Mouse (Mus musculus) intestine, embryonic 14.5 days (tissue): ENCODE data around the gene Gm10135. TPM values are rescaled to one million over a fixed set of nuclear protein-coding genes. Genes with fewer than 3 reads are reported as not detected.
"Not testable (repeated sequence)": the region's sequence is repeated elsewhere in the genome, so short reads cannot be mapped to it uniquely, and the experiment has no call there.

Experiments
- ATAC-seq: fragments of 200-750 bp; cut with Nextera tagmentation; replicated peaks from 2 replicates; pipeline ENCODE4 v1.8.0; 2017; ENCODE audit warnings: low read depth, moderate number of reproducible peaks, moderate TSS enrichment, moderate library complexity; ENCODE audit not compliant: low FRiP score, low TSS enrichment
- DNase-seq: peaks from one replicate; pipeline ENCODE4 v3.0.0-alpha.2; 2018; ENCODE audit warnings: low spot score
- H3K27ac ChIP-seq: fragments of 300-500 bp; sonication (generic); 2 replicates; pipeline ENCODE4 v1.5.1; 2014; ENCODE audit warnings: low read depth, mild to moderate bottlenecking, control low read depth
- H3K27me3 ChIP-seq: fragments of 300-500 bp; sonication (generic); replicated peaks from 2 replicates; pipeline ENCODE4 v1.6.1; 2014; ENCODE audit warnings: low read length, control low read depth; ENCODE audit not compliant: control insufficient read depth, insufficient read depth
- H3K36me3 ChIP-seq: fragments of 300-500 bp; sonication (generic); 2 replicates; pipeline ENCODE4 v1.6.1; 2014; ENCODE audit warnings: low read length, control low read depth; ENCODE audit not compliant: control insufficient read depth, insufficient read depth
- H3K4me1 ChIP-seq: fragments of 300-500 bp; sonication (generic); replicated peaks from 2 replicates; pipeline ENCODE4 v1.6.1; 2014; ENCODE audit warnings: low read length, control low read depth, mixed read lengths; ENCODE audit not compliant: control insufficient read depth, insufficient read depth
- H3K4me2 ChIP-seq: fragments of 300-500 bp; sonication (generic); 2 replicates; pipeline ENCODE4 v1.6.1; 2014; ENCODE audit warnings: low read length
- H3K4me3 ChIP-seq: fragments of 300-500 bp; sonication (generic); 2 replicates; pipeline ENCODE4 v1.5.1; 2014; ENCODE audit warnings: low read depth, low read length, control low read depth, mixed read lengths
- H3K9ac ChIP-seq: fragments of 300-500 bp; sonication (generic); 2 replicates; pipeline ENCODE4 v1.6.1; 2014; ENCODE audit warnings: mild to moderate bottlenecking, low read length
- H3K9me3 ChIP-seq: fragments of 300-500 bp; sonication (generic); 2 replicates; pipeline ENCODE4 v1.6.1; 2016; ENCODE audit warnings: low read length, control low read depth; ENCODE audit not compliant: control insufficient read depth
- WGBS: fragments of 180-500 bp; shearing (Covaris S2); extraction: QIAGEN DNeasy Blood & Tissue Kit; methylation state at CpG from one replicate; pipeline ENCODE4 v1.1.7; 2014; 5-methylcytosine and 5-hydroxymethylcytosine counted together
- polyA plus RNA-seq: library from polyadenylated mRNA; unstranded; fragments of >200 nt; fragmentation: Nextera tagmentation; extraction: Ambion mirVana; gene quantifications from 2 replicates; pipeline ENCODE4 v1.2.1, GENCODE M21; 2014

The Gm10135 gene
- polyA plus RNA-seq, 1 experiment from 2014 or later, result not detected

DNA sequence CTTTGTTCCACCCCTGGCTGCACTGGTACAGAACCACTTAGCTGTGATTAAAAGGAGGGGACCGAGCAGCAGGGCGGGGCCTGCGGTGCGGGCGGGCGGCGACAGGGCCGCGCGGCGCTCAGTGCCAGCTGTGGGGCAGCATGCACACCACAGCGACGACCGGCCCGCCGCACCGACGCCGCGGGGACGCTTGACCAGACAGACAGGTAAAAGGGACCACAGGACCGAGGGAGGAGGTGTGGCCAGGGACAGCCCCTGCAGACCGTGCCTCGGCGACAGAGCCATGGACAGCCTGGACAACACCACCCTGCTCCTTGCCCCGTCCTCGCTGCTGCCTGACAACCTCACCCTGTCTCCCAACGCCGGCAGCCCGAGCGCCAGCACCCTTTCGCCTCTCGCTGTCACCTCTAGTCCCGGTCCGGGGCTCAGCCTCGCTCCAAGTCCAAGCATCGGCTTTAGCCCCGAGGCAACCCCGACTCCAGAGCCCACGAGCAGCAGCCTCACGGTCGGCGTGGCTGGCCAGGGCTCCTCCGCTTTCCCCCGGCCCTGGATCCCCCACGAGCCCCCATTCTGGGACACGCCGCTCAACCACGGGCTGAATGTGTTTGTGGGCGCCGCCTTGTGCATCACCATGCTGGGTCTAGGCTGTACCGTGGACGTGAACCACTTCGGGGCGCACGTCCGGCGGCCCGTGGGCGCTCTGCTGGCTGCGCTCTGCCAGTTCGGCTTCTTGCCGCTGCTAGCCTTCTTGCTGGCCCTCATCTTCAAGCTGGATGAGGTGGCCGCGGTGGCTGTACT, 32.5 kb upstream of the Gm10135 start, which contains the start of gene Slc10a4:
Gene Slc10a4, plus strand, starts transcription at position 100 of the 798 bp plus-strand sequence.
- Histone ChIP-seq H3K4me2 (peak within 1 kb of the TSS; percentile 68), H3K9me3 (no peaks in the 10 kb centered on the region), H3K4me3 (peak within 1 kb of the TSS; percentile 36), H3K9ac (0 out of 2 replicates have a peak within 1 kb of the TSS, but pooled peaks have one; percentile 10), H3K4me1 (no peaks in the 10 kb centered on the region), H3K36me3 (no peaks in the 10 kb centered on the region), H3K27me3 (peaks cover 29% of the 10 kb centered on the region), H3K27ac (no peak within 1 kb of the TSS)
- ATAC-seq, result peak; percentile 47; the same call in 1 of the 2 replicates
- 8% methylated on average over 64 of the region's 65 CpGs for WGBS
- peak; percentile 72 for DNase-seq

DNA sequence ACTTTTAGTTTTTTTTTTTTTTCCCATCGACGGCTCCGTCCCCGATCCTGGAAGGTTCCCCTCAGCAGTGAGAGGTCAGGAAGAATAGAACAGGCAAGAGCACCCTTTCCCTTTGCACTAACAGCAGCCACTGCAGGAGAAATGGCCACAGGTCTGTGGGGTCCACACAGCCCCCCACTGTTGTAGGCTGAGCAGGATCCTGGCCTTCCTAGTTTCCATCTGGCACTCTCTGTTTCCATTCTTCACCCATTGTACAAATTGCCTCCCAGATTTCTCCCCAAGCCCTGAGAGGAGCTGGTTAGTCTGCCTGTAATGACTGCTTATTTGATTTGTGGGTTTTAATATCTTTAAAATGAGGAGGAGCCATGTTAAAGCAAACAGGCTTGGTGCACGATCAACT, 29.5 kb upstream of the Gm10135 start:
- no peak for DNase-seq
- ATAC-seq, result no peak
- Histone ChIP-seq H3K4me2 (no peak overlapping the region), H3K9ac (no peak overlapping the region), H3K36me3 (no peaks in the 10 kb centered on the region), H3K27ac (no peak overlapping the region), H3K4me3 (no peak overlapping the region), H3K27me3 (peaks cover 29% of the 10 kb centered on the region), H3K4me1 (no peaks in the 10 kb centered on the region), H3K9me3 (no peaks in the 10 kb centered on the region)
- 79% methylated on average over 5 of the region's 5 CpGs for WGBS

DNA sequence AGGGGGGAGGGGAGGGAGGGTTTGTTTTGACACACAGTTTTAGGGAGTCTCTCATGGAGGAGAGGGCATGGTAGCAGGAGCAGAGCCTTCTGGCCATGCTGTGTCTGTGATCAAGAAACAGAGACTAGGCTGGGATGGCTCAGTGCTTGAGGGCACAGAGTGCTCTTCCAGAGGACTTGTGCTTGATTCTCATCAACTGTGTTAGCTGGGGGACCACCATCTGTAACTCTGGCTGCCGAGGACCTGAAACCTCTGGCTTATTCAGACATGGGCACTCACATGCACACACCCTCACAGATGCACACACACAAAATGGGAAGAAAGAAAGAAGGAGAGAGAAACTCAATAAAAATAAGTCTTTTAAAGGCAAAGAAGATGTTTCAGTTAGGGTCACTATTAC, 24.0 kb upstream of the Gm10135 start:
- DNase-seq, H3K27me3 ChIP-seq, ATAC-seq, H3K4me1 ChIP-seq, H3K27ac ChIP-seq, H3K9me3 ChIP-seq, H3K9ac ChIP-seq, H3K4me2 ChIP-seq, H3K36me3 ChIP-seq, H3K4me3 ChIP-seq: not testable (repeated sequence)
- WGBS, result 78% methylated on average over 1 of the region's 1 CpGs

DNA sequence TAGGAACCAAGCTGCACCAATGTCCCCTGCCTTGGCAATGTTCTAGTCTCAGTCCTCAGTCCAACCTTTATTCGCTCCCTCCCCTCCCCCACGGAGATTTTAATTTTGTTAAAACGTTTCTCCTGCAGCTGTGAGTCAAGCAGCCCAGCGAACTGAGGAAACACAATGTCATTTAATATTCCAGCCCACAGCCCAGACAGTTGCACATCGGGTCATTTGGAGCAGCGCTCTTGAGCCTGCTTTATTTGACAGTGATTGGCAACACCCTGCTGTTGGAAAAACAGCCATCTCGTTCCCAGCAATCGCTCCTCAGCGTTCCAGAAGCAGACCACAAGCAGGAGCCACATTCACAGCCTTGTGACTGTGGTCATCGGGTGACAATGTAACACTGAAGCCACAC, 20.9 kb upstream of the Gm10135 start:
- 49% methylated on average over 10 of the region's 10 CpGs for WGBS
- Histone ChIP-seq H3K36me3 (no peaks in the 10 kb centered on the region), H3K9ac (no peak overlapping the region), H3K9me3 (no peaks in the 10 kb centered on the region), H3K4me2 (no peak overlapping the region), H3K4me3 (no peak overlapping the region), H3K4me1 (no peaks in the 10 kb centered on the region), H3K27ac (no peak overlapping the region), H3K27me3 (no peaks in the 10 kb centered on the region)
- no peak for DNase-seq
- no peak for ATAC-seq

DNA sequence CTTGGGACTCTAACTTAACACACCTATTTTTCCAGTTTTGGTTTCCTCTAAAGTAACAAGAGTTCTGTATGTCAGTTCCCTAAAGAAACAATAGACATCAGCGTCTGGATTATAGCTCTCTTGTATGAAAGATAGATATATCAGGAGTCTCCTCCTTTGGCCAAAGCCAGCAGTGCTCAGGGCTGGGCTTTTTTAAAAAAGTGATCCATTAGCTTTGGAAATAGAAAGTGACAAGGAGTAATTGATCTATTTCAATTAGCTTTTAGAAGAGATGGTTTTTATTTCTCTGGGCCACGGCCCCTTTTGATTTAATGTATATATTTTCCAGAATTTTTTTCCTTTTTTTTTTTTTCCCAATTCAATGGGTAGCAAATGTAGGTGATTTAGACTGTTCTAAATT, 20.4 kb upstream of the Gm10135 start:
- Histone ChIP-seq H3K4me3 (no peak overlapping the region), H3K9me3 (no peaks in the 10 kb centered on the region), H3K9ac (no peak overlapping the region), H3K27ac (no peak overlapping the region), H3K4me1 (no peaks in the 10 kb centered on the region), H3K27me3 (no peaks in the 10 kb centered on the region), H3K36me3 (no peaks in the 10 kb centered on the region), H3K4me2 (no peak overlapping the region)
- ATAC-seq (no peak), DNase-seq (no peak)
- 65% methylated on average over 2 of the region's 2 CpGs for WGBS

DNA sequence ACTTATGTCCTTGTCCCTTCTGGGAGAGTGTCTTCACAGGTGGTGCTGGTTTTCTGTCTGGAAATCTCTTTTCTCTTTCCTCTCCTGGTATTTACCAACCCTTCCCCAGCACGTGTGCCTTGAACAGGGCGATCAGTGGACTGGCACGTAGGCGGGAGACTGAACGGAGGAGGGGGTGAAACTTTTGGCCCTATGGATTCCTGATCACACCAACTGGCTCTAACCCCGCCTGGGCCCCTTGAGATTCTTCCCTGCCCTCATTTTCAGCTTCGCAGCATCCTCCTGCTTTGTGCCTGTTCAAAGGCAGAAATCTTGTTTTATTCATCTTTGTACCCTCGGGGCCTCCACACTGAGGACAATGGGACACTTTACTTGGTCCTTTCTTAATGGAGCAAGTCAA, 19.9 kb upstream of the Gm10135 start:
- DNase-seq (no peak), ATAC-seq (no peak)
- no peaks in the 10 kb centered on the region for H3K36me3 ChIP-seq
- no peak overlapping the region for H3K27ac ChIP-seq
- H3K4me1 ChIP-seq, result no peaks in the 10 kb centered on the region
- 72% methylated on average over 8 of the region's 8 CpGs for WGBS
- H3K4me2 ChIP-seq, result no peak overlapping the region
- no peaks in the 10 kb centered on the region for H3K27me3 ChIP-seq
- H3K9ac ChIP-seq, result no peak overlapping the region
- H3K4me3 ChIP-seq, result no peak overlapping the region
- no peaks in the 10 kb centered on the region for H3K9me3 ChIP-seq

DNA sequence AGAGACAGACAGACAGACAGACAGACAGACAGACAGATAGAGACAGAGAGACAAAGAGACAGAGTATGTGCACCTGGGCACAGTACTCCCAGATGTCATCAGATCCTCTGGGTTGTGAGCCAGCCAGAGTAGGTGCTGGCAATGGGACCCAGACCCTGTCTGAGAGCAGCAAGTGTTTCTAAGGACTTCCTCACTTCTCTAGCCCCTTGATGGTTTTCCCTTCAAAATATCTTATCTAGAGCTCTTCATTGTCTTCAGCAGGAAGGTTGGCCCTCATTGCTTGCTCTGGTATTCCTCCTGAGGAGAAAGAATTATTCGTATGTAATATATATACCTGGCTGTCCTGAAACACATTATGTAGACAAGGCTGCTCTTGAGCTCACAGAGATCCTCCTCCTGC, 18.0 kb upstream of the Gm10135 start:
- H3K9me3 ChIP-seq, result no peaks in the 10 kb centered on the region
- no peaks in the 10 kb centered on the region for H3K27me3 ChIP-seq
- H3K27ac ChIP-seq, result no peak overlapping the region
- H3K9ac ChIP-seq, result no peak overlapping the region
- 80% methylated on average over 1 of the region's 1 CpGs for WGBS
- no peak overlapping the region for H3K4me2 ChIP-seq
- no peaks in the 10 kb centered on the region for H3K36me3 ChIP-seq
- no peaks in the 10 kb centered on the region for H3K4me1 ChIP-seq
- H3K4me3 ChIP-seq, result no peak overlapping the region
- no peak for ATAC-seq
- DNase-seq, result no peak

DNA sequence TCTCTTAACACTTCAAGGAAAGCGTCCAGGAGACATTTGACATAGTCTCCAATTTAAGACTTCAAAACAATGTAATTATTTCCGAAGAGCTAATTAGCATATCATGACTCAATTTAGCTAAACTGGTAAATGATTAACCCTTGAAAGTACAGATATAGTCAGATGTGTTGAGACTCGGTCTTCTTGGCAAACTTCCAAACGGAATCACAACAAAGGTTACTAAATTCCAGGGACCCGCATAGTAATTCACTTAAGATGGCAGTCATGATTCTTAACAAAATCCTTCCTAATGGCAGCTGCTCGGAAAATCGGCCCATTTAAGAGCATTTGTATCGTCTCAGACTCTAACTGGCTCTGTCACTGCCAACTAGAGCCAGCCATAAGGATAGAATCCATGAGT, 15.3 kb upstream of the Gm10135 start:
- H3K4me3 ChIP-seq, result no peak overlapping the region
- WGBS, result 73% methylated on average over 8 of the region's 8 CpGs
- no peak for DNase-seq

DNA sequence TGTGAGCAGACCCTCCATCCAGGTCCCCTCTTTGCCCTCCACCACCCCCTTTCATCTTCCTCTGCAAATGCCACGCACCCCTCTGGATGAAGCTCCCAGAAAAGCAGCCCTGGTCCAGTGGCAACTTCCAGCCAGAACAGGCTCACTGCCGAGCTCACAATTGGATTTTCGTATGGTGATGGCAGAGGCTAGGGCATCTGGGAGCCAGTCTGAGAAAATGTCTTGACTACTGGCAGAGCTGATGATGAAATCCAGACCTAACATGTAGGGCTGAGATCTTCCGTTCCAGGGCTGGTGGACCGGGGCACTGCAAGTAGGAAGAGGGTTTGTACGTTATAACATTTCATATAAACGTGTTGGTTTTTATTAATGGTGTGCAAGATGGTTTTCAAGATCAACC, 13.3 kb upstream of the Gm10135 start:
- WGBS, result 59% methylated on average over 7 of the region's 7 CpGs
- no peaks in the 10 kb centered on the region for H3K27me3 ChIP-seq
- H3K4me2 ChIP-seq, result no peak overlapping the region
- no peak overlapping the region for H3K27ac ChIP-seq
- no peaks in the 10 kb centered on the region for H3K36me3 ChIP-seq
- ATAC-seq, result no peak
- no peak overlapping the region for H3K4me3 ChIP-seq
- H3K9me3 ChIP-seq, result no peaks in the 10 kb centered on the region
- no peak overlapping the region for H3K9ac ChIP-seq
- peak; percentile 46 for DNase-seq
- no peaks in the 10 kb centered on the region for H3K4me1 ChIP-seq

More for the DNA sequence above, 15.3 kb upstream of the Gm10135 start:
- Histone ChIP-seq H3K27me3 (no peaks in the 10 kb centered on the region), H3K4me1 (no peaks in the 10 kb centered on the region), H3K9me3 (no peaks in the 10 kb centered on the region), H3K4me2 (no peak overlapping the region), H3K36me3 (no peaks in the 10 kb centered on the region), H3K27ac (no peak overlapping the region), H3K9ac (no peak overlapping the region)
- ATAC-seq, result no peak
